ENCODE assay signal across 8 mouse cellular contexts in genomic region chr10:102511807-102512461, GRCm38 (mm10). TPM values are rescaled to one million over a fixed set of nuclear protein-coding genes. Genes with fewer than 3 reads are reported as not detected.
A peak's percentile ranks its signal among the peaks of the same experiment; 100 is the strongest.
DNase-seq lines count a peak whose midpoint lies in the region; ATAC-seq and TF ChIP-seq lines count a peak whose summit lies in the region.

Gene Rassf9, plus strand, starts transcription at chr10:102512222.

- H3K27ac ChIP-seq in forebrain, postnatal 0 days (ENCODE audit: low read depth, low read length), result no peak within 1 kb of the TSS
- H3K27ac ChIP-seq in hindbrain, embryonic 16.5 days (ENCODE audit: low read depth, low read length), result no peak within 1 kb of the TSS
- H3K27ac ChIP-seq in liver, embryonic 12.5 days, result no peak within 1 kb of the TSS
- H3K27ac ChIP-seq in neural tube, embryonic 12.5 days, result no peak within 1 kb of the TSS

- peak; percentile 26 for DNase-seq in adrenal gland, postnatal 10 days
- no peak for DNase-seq in adrenal gland, postnatal 25 days
- DNase-seq in forebrain, postnatal 0 days, result no peak
- no peak for DNase-seq in natural killer cell, adult 2 months (ENCODE audit: low spot score in 2 of 2)
- no peak for DNase-seq in gastrocnemius, postnatal 4 days (ENCODE audit: low spot score in 2 of 2)

- 0 out of 2 replicates have a peak within 1 kb of the TSS, but pooled peaks have one; percentile 3 for H3K4me3 ChIP-seq in forebrain, postnatal 0 days (ENCODE audit: low read depth, low read length)
- no peak within 1 kb of the TSS for H3K4me3 ChIP-seq in hindbrain, embryonic 16.5 days (ENCODE audit: low read length)
- no peak within 1 kb of the TSS for H3K4me3 ChIP-seq in liver, embryonic 12.5 days
- no peak within 1 kb of the TSS for H3K4me3 ChIP-seq in neural tube, embryonic 12.5 days

- no peaks in the 10 kb centered on the region for H3K9me3 ChIP-seq in forebrain, postnatal 0 days (ENCODE audit: low read length)
- H3K9me3 ChIP-seq in hindbrain, embryonic 16.5 days (ENCODE audit: control insufficient read depth, low read length), result no peaks in the 10 kb centered on the region
- no peaks in the 10 kb centered on the region for H3K9me3 ChIP-seq in liver, embryonic 12.5 days (replicated peaks)
- no peaks in the 10 kb centered on the region for H3K9me3 ChIP-seq in neural tube, embryonic 12.5 days

- peak; percentile 3; the same call in 1 of the 2 replicates for ATAC-seq in forebrain, postnatal 0 days
- peak; percentile 63 for ATAC-seq in hindbrain, embryonic 16.5 days
- ATAC-seq in liver, embryonic 12.5 days, result peak; percentile 24; the same call in 1 of the 2 replicates
- ATAC-seq in neural tube, embryonic 12.5 days (ENCODE audit: low FRiP score, low read depth), result peak; percentile 53; the same call in 1 of the 2 replicates

- H3K27me3 ChIP-seq in forebrain, postnatal 0 days (ENCODE audit: insufficient read depth, low read length), result no peaks in the 10 kb centered on the region
- H3K27me3 ChIP-seq in hindbrain, embryonic 16.5 days (replicated peaks; ENCODE audit: control insufficient read depth, insufficient read depth, low read length), result no peaks in the 10 kb centered on the region
- H3K27me3 ChIP-seq in liver, embryonic 12.5 days (replicated peaks), result no peaks in the 10 kb centered on the region
- no peaks in the 10 kb centered on the region for H3K27me3 ChIP-seq in neural tube, embryonic 12.5 days (replicated peaks)

- TF ChIP-seq CTCF in forebrain, postnatal 0 days (IDR thresholded peaks at IDR 0.05; ENCODE audit: low read depth), result no peak

- WGBS in forebrain, postnatal 0 days, result 6% methylated on average over 5 of the region's 5 CpGs
- 16% methylated on average over 5 of the region's 5 CpGs for WGBS in hindbrain, embryonic 16.5 days
- WGBS in liver, embryonic 12.5 days (ENCODE audit: insufficient replicate concordance), result 21% methylated on average over 5 of the region's 5 CpGs
- 19% methylated on average over 5 of the region's 5 CpGs for WGBS in neural tube, embryonic 12.5 days

- no peaks in the 10 kb centered on the region for H3K36me3 ChIP-seq in forebrain, postnatal 0 days (ENCODE audit: insufficient read depth)
- H3K36me3 ChIP-seq in hindbrain, embryonic 16.5 days (ENCODE audit: control insufficient read depth, insufficient read depth, low read length), result no peaks in the 10 kb centered on the region
- no peaks in the 10 kb centered on the region for H3K36me3 ChIP-seq in liver, embryonic 12.5 days
- no peaks in the 10 kb centered on the region for H3K36me3 ChIP-seq in neural tube, embryonic 12.5 days

- H3K4me2 ChIP-seq in forebrain, postnatal 0 days (ENCODE audit: low read depth), result no peak within 1 kb of the TSS
- H3K4me2 ChIP-seq in hindbrain, embryonic 16.5 days (ENCODE audit: low read length), result no peak within 1 kb of the TSS
- H3K4me2 ChIP-seq in liver, embryonic 12.5 days, result no peak within 1 kb of the TSS
- H3K4me2 ChIP-seq in neural tube, embryonic 12.5 days (replicated peaks), result no peak within 1 kb of the TSS

- no peaks in the 10 kb centered on the region for H3K4me1 ChIP-seq in forebrain, postnatal 0 days (ENCODE audit: insufficient read depth)
- no peaks in the 10 kb centered on the region for H3K4me1 ChIP-seq in hindbrain, embryonic 16.5 days (ENCODE audit: control insufficient read depth, insufficient read depth, low read depth, low read length)
- H3K4me1 ChIP-seq in liver, embryonic 12.5 days, result no peaks in the 10 kb centered on the region
- H3K4me1 ChIP-seq in neural tube, embryonic 12.5 days, result no peaks in the 10 kb centered on the region

- no peak within 1 kb of the TSS for H3K9ac ChIP-seq in forebrain, postnatal 0 days
- no peak within 1 kb of the TSS for H3K9ac ChIP-seq in hindbrain, embryonic 16.5 days (ENCODE audit: low read depth, low read length)
- H3K9ac ChIP-seq in liver, embryonic 12.5 days, result no peak within 1 kb of the TSS
- H3K9ac ChIP-seq in neural tube, embryonic 12.5 days, result no peak within 1 kb of the TSS

RNA-seq across cellular contexts. Expression of gene Rassf9, which starts in this region (rescaled TPM):
- total RNA-seq in adrenal gland, postnatal 10 days (2021), result 1 to 10 TPM; 8.1 to 9.7 TPM
- total RNA-seq in adrenal gland, postnatal 25 days (2021), result 3.5 and 5.0 TPM in 2 replicates
- total RNA-seq in forebrain, postnatal 0 days (2014; rRNA removed), result 2.6 and 2.7 TPM in 2 replicates
- polyA plus RNA-seq in forebrain, postnatal 0 days (2015; fragmentation: Nextera tagmentation; extraction: Ambion mirVana), result 2.6 TPM in 2 replicates
- 2.4 and 3.0 TPM in 2 replicates for polyA plus RNA-seq in hindbrain, embryonic 16.5 days (2015; fragmentation: Nextera tagmentation; extraction: Ambion mirVana)
- 0.06 and 0.20 TPM in 2 replicates for polyA plus RNA-seq in liver, embryonic 12.5 days (2016; fragmentation: Nextera tagmentation; extraction: Ambion mirVana)
- polyA plus RNA-seq in neural tube, embryonic 12.5 days (2016; fragmentation: Nextera tagmentation; extraction: Ambion mirVana), result 1.3 and 1.5 TPM in 2 replicates
- 1 to 10 TPM; 1.2 to 2.1 TPM for total RNA-seq in gastrocnemius, postnatal 4 days (2021)

Comparison
In these comparisons a context has a peak if more than half of its experiments do, and no peak if none do; other contexts are left out.
1. Peak in ATAC-seq in liver, embryonic 12.5 days; RNA of the gene not detected or under 1 TPM.
2. ATAC-seq: peak in every context shown above with its lines; median percentile 63 in hindbrain, embryonic 16.5 days; 53 in neural tube, embryonic 12.5 days; 24 in liver, embryonic 12.5 days; 3 in forebrain, postnatal 0 days.